Mouse (Mus musculus): ENCODE results near the gene Nosip. TPM values are rescaled to one million over a fixed set of nuclear protein-coding genes. Genes with fewer than 3 reads are reported as not detected.

Gene Nosip
- total RNA-seq, 1 experiment from 2014 or later, result 57.3 TPM

- ATAC-seq (replicated peaks; ENCODE audit: insufficient number of reproducible peaks, low FRiP score, low TSS enrichment, poor library complexity, severe bottlenecking), result no peak
Observed at GRCm38 (mm10) chr7:45030857-45031256, 31.4 kb upstream of the Nosip start.

- ATAC-seq (replicated peaks; ENCODE audit: insufficient number of reproducible peaks, low FRiP score, low TSS enrichment, poor library complexity, severe bottlenecking), result no peak
Observed at GRCm38 (mm10) chr7:45033722-45034359, 28.4 kb upstream of the Nosip start.

GRCm38 (mm10) chr7:45035631-45036030 lies 26.6 kb upstream of the Nosip start:
- ATAC-seq (replicated peaks; ENCODE audit: insufficient number of reproducible peaks, low FRiP score, low TSS enrichment, poor library complexity, severe bottlenecking), result no peak

GRCm38 (mm10) chr7:45036702-45037101 lies 25.5 kb upstream of the Nosip start:
- no peak for ATAC-seq (replicated peaks; ENCODE audit: insufficient number of reproducible peaks, low FRiP score, low TSS enrichment, poor library complexity, severe bottlenecking)

- ATAC-seq (replicated peaks; ENCODE audit: insufficient number of reproducible peaks, low FRiP score, low TSS enrichment, poor library complexity, severe bottlenecking), result peak; percentile 80; the same call in 1 of the 2 replicates
Observed at GRCm38 (mm10) chr7:45037720-45038361, 24.4 kb upstream of the Nosip start.

- ATAC-seq (replicated peaks; ENCODE audit: insufficient number of reproducible peaks, low FRiP score, low TSS enrichment, poor library complexity, severe bottlenecking), result no peak
Observed at GRCm38 (mm10) chr7:45038411-45038810, 23.8 kb upstream of the Nosip start.

GRCm38 (mm10) chr7:45040851-45041250 lies 21.4 kb upstream of the Nosip start:
- no peak for ATAC-seq (replicated peaks; ENCODE audit: insufficient number of reproducible peaks, low FRiP score, low TSS enrichment, poor library complexity, severe bottlenecking)

GRCm38 (mm10) chr7:45043307-45043706 lies 18.9 kb upstream of the Nosip start:
- ATAC-seq (replicated peaks; ENCODE audit: insufficient number of reproducible peaks, low FRiP score, low TSS enrichment, poor library complexity, severe bottlenecking), result no peak

- no peak for ATAC-seq (replicated peaks; ENCODE audit: insufficient number of reproducible peaks, low FRiP score, low TSS enrichment, poor library complexity, severe bottlenecking)
Observed at GRCm38 (mm10) chr7:45045741-45046140, 16.5 kb upstream of the Nosip start.

- no peak for ATAC-seq (replicated peaks; ENCODE audit: insufficient number of reproducible peaks, low FRiP score, low TSS enrichment, poor library complexity, severe bottlenecking)
Observed at GRCm38 (mm10) chr7:45046853-45047350, 15.3 kb upstream of the Nosip start.

- no peak for ATAC-seq (replicated peaks; ENCODE audit: insufficient number of reproducible peaks, low FRiP score, low TSS enrichment, poor library complexity, severe bottlenecking)
Observed at GRCm38 (mm10) chr7:45047491-45047890, 14.7 kb upstream of the Nosip start.

- no peak for ATAC-seq (replicated peaks; ENCODE audit: insufficient number of reproducible peaks, low FRiP score, low TSS enrichment, poor library complexity, severe bottlenecking)
Observed at GRCm38 (mm10) chr7:45048001-45048890, 14.0 kb upstream of the Nosip start.

GRCm38 (mm10) chr7:45048923-45049657 lies 13.1 kb upstream of the Nosip start:
- ATAC-seq (replicated peaks; ENCODE audit: insufficient number of reproducible peaks, low FRiP score, low TSS enrichment, poor library complexity, severe bottlenecking), result no peak

GRCm38 (mm10) chr7:45050945-45051600 lies 11.2 kb upstream of the Nosip start:
- no peak for ATAC-seq (replicated peaks; ENCODE audit: insufficient number of reproducible peaks, low FRiP score, low TSS enrichment, poor library complexity, severe bottlenecking)

GRCm38 (mm10) chr7:45051601-45051974 lies 10.6 kb upstream of the Nosip start:
- no peak for ATAC-seq (replicated peaks; ENCODE audit: insufficient number of reproducible peaks, low FRiP score, low TSS enrichment, poor library complexity, severe bottlenecking)

GRCm38 (mm10) chr7:45052181-45052861 lies 9.9 kb upstream of the Nosip start:
- no peak for ATAC-seq (replicated peaks; ENCODE audit: insufficient number of reproducible peaks, low FRiP score, low TSS enrichment, poor library complexity, severe bottlenecking)

- ATAC-seq (replicated peaks; ENCODE audit: insufficient number of reproducible peaks, low FRiP score, low TSS enrichment, poor library complexity, severe bottlenecking), result no peak
Observed at GRCm38 (mm10) chr7:45052862-45053116, 9.4 kb upstream of the Nosip start, which contains the start of gene Prr12. Gene Prr12, minus strand, starts transcription at chr7:45052881.
